Mouse (Mus musculus): ENCODE results near the gene Stum.
A peak's percentile ranks its signal among the peaks of the same experiment; 100 is the strongest.

Gene Stum

GRCm38 (mm10) chr1:180499766-180500165 is 16.5 kb upstream of the Stum start:
- DNase-seq (ENCODE audit: low read depth, low spot score) = no peak

DNA sequence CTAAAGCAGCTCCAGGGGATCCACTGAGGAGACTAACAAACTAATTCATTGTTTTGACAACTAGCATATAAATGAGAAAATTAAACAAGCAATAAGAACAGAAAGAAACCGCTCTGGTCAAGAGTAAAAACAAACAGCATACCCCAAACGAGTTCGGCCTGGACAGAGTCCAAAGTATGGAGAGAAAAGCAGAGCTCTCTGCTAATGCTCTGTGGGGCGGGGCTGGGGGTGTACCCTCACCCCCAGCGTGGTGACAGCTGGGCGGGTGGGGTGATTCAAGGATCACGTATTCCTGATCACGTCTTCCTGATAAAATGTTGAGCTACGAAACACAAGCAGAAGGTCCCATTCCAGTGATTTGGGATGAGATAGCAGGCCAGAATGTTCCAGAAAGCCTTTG is 9.5 kb upstream of the Stum start:
- DNase-seq (ENCODE audit: low read depth, low spot score) = no peak

- no peak for DNase-seq (ENCODE audit: low read depth, low spot score)
Observed at GRCm38 (mm10) chr1:180485346-180485745, 2.0 kb upstream of the Stum start.

GRCm38 (mm10) chr1:180482840-180483398 is 385 bp downstream of the Stum start:
- DNase-seq (ENCODE audit: low read depth, low spot score) = no peak

- DNase-seq (ENCODE audit: low read depth, low spot score) = no peak
Observed at GRCm38 (mm10) chr1:180481956-180482355, 1.3 kb downstream of the Stum start.

DNA sequence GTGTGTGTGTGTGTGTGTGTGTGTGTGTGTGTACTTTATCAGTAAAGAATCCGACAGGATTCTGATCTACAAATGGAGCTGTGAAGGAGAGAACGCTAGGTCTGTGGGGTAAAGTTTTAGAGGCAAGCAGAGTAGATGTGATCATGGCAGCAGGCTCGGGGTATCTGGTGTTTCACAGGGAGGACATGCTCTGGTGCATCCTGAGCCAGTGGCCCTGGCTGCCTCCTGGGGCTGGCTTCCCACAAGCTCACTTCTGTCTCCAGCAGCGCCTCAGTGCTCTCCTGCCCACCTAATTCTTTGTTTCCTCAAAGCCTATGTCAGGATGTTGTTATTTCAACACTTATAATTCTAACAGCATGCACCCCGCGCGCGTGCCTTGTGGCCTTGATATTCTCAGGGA is 2.0 kb downstream of the Stum start:
- DNase-seq (ENCODE audit: low read depth, low spot score) = no peak

DNA sequence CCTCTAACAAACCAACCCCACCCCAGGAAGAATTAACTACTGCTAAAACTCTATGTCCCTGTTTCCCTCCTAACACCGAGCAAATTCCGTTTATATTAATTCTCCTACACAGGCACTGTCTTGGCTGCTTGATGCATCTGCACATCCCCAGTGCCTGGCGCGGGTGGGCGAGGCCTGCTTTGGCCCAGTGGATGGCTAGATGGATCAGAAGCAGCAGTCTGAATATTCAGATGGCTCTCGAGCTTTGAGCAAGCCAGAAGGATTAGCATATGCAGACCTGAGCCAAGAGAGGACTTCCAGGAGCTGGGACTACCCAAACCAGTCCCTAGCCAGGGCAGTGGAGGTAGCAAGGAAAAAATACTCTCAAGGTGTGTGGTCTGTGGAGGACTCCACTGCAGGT is 3.0 kb downstream of the Stum start:
- peak; percentile 50 for DNase-seq (ENCODE audit: low read depth, low spot score)

- DNase-seq (ENCODE audit: low read depth, low spot score) = peak; percentile 40
Observed at GRCm38 (mm10) chr1:180473566-180473965, 9.7 kb downstream of the Stum start.

GRCm38 (mm10) chr1:180468004-180468403 is 15.3 kb downstream of the Stum start:
- no peak for DNase-seq (ENCODE audit: low read depth, low spot score)

DNA sequence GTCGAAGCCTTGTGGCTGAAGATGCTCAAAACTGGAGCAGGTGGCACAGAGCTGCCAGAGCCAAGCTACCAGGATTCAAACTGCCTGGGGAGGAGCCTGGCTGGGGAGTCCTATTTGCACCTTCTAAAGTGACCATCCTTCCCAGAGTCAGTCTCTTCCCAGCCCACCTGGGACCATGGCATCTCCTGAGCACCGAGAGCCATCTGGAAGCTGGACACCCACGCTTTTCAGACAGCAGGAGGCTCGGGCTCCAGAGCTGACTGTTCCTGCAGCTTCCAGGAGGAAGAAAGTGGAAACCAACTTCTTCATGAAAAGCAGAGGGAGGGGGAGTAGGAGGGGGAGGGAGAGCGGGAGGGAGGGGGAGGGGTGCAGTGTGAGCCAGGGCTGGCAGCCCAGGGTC is 17.7 kb downstream of the Stum start:
- peak; percentile 84 for DNase-seq (ENCODE audit: low read depth, low spot score)

DNA sequence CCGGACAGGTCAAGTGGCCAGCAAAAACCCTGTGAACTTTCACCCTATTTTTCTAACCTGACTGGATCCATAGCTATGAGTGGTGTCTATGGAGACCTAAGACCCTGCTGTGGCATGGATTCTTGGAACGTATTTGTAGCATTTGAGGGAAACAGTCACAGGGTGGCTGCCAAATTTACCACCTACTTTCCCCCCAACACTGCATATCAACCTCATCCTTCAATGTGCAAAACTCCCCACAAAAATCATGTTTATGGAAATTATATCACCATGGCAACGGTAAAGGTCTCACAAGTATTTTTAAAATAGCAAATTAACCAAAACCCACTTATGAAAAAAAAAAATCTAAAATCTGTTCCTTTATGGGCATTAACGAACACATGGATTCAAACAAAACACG is 18.9 kb downstream of the Stum start:
- peak; percentile 76 for DNase-seq (ENCODE audit: low read depth, low spot score)

- DNase-seq (ENCODE audit: low read depth, low spot score) = no peak
Observed at GRCm38 (mm10) chr1:180462983-180463475, 20.3 kb downstream of the Stum start.

- peak; percentile 71 for DNase-seq (ENCODE audit: low read depth, low spot score)
Observed at GRCm38 (mm10) chr1:180462396-180462795, 20.9 kb downstream of the Stum start.

GRCm38 (mm10) chr1:180460721-180461120 is 22.6 kb downstream of the Stum start:
- peak; percentile 67 for DNase-seq (ENCODE audit: low read depth, low spot score)

- no peak for DNase-seq (ENCODE audit: low read depth, low spot score)
Observed at GRCm38 (mm10) chr1:180458680-180459079, 24.6 kb downstream of the Stum start.

DNA sequence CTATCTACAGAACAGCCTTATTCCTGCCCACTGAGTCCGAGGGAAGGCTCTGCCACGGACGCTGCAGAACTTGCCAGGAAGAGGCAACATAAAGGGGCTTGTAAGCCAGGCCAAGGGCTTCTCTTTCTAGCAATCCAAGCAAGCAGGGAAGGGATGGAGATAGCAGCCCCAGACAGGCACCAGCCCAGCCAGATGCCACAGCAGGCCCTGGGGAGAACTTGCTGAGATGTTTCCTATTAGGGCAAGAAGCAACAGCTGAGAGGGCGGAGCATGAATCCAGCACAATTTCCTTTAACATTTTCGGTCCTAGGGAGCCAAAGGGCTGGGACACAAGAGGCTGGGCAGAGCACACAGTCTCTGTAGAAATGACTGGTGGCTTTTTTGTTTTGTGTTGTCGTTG is 25.0 kb downstream of the Stum start:
- DNase-seq (ENCODE audit: low read depth, low spot score) = peak; percentile 71

DNA sequence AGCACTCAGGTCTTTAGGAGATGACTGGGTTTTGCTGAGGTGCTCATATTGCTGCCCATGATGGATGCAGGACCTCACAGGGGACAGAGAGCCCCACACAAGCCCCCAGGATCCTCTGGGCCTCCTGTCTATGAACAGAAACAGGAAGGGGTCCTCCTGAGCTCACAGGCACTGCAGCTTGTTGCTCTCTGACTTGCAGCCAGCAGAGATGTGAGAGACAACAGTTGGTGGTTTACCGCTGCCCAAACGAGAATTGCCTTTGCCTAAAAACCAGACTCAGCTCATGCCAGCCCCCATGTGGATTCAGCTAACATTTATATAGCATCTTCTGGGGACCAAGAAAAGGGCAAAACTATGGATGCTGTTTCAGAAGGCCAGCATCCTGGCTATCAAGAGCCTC is 33.7 kb downstream of the Stum start:
- no peak for DNase-seq (ENCODE audit: low read depth, low spot score)

DNA sequence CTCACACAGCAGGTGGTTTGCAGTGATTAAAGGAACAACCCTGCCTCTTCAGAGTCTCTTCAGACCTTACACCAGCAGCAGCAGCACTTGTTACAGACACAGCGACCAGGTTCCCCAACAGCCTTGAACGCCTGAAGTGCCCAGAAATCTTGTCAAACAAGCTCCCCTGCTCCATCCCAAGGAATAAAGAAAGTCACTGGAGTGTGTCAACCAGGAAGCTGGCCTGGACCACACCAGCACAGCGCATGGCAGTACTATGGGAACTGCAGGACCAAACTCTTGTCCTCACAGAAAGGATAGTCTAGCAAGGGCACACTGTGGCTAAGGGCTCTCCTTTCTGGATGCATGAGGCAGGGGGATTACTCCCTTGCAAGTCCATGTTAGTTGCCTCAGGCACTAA is 38.9 kb downstream of the Stum start:
- no peak for DNase-seq (ENCODE audit: low read depth, low spot score)

GRCm38 (mm10) chr1:180439496-180439895 is 43.8 kb downstream of the Stum start:
- DNase-seq (ENCODE audit: low read depth, low spot score) = no peak

- no peak for DNase-seq (ENCODE audit: low read depth, low spot score)
Observed at GRCm38 (mm10) chr1:180434925-180435324, 48.4 kb downstream of the Stum start.

DNA sequence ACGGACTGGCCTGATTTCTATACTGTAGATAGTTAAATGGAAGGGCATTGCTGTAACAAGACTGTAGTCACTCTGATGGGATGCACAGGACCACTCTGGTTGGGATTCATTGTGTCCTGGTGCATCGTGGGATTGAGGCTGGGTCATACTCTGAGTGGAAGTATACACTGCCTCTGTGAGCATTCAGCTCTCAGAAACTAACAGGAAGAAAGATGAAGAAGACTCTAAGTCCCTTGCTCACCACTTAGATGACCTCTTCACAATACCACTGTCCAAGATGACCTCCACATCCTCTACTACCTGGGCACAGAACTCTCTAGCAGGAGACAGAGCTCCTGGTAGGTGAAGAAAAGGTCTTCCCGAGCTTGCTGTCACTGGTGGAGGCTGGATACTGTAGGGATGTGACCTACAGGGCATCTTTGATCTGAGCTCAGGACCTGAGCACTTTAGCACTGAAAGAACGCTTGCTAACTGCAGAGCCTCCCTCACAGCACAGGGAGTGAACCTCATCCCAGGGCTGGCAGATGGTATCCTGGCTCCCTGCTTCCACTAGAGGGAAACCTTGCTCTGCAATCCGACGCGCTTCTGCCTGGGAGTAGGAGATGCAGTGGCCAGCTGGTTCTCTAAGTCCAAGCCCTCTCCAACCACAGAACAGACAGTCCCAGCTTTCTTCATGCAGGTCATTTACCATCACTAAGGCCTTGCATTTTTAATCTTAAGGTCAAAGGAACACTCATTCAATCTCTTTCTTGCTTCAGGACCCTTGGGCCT is 49.3 kb downstream of the Stum start:
- peak; percentile 96 for DNase-seq (ENCODE audit: low read depth, low spot score)

DNA sequence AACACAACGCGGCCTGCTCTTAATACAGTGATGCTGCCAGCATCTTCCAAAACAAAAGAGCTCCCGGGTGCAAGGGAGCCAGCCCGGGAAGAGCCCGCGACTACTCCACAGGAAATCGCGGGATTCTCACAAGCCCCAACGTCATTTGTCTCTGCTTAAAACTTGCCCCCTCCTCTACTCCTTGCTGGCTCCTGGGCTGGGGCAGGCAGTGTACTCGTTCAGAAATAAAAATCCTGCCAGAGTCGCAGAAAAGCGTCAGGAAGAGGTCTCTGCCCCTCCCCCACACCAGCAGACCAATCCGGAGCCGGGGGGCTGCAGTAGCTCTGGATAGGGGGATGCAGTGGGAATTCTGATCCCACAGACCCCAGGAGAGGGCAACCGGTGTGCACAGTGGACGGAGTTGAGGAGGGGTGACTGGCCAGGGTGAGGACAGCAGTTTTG is 50.2 kb downstream of the Stum start:
- DNase-seq (ENCODE audit: low read depth, low spot score) = no peak

DNA sequence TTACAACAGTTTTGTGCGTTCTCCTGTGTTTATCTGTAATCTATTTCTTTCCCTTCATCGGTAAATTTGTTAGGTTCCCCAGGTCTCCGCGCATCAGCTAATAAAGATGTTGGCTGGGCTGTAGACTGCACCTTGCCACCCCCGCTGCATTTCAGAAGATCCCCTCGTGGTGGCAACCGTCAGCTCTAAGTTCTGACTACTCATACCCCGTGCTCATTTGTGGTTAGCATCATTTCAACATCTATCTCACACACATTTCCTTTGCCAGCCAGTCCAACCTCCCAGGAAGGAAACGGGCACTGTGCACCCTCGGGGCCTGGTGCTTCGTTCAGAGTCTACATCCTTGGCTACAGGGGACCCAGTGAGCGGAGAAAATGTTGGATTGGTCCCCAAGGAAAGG is 51.5 kb downstream of the Stum start:
- DNase-seq (ENCODE audit: low read depth, low spot score) = peak; percentile 64
